Mouse (Mus musculus): ENCODE measurements around the gene Cxcr3. TPM values are rescaled to one million over a fixed set of nuclear protein-coding genes. Genes with fewer than 3 reads are reported as not detected.

The Cxcr3 gene
- polyA plus RNA-seq, 1 experiment from 2014 or later: 0.25 TPM

DNA sequence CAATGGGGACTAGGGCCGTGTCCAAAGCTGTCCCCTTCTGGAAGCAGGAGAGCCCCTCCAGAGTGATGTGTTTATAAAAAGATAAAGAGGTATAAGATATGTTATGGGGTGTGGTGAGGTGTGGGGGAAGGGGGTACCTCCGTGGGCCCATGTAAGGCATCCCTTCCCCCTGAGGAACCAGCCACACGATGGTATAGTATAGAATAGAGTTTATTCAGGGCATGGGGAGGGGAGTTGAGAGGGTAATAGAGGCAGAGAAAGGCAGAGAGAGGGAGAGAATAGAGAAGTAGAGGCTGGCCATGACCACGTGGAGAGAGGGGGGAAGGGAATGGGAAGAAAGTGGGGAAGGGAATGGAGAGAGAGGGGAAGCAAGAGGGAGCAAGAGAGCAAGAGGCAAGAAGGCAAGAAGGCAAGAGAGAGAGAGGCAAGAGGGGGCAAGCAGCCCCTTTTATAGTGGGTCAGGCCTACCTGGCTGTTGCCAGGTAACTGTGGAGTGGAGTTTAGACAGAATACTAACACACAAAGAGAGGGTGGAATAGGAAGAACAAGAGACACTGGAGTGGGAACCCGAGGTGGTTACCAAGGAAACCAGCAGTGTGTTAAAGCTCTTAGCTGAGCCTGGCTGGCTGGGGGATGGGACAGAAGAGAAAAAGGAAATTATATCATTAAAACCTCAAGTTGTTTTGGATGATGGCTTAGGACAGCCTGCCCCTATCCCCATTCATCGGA, 6.4 kb upstream of the Cxcr3 start:
- Histone ChIP-seq H3K9me3 (ENCODE audit: control insufficient read depth, low read length) (no peaks in the 10 kb centered on the region), H3K36me3 (ENCODE audit: control insufficient read depth, insufficient read depth, low read length) (no peaks in the 10 kb centered on the region), H3K4me2 (ENCODE audit: low read depth, low read length) (no peak overlapping the region), H3K4me1 (replicated peaks; ENCODE audit: control insufficient read depth, insufficient read depth, low read length) (no peaks in the 10 kb centered on the region), H3K27me3 (ENCODE audit: control insufficient read depth, insufficient read depth, low read depth, low read length) (no peaks in the 10 kb centered on the region; the same call in none of the 2 replicates), H3K27ac (ENCODE audit: low read length) (no peak overlapping the region), H3K9ac (ENCODE audit: low read length) (no peak overlapping the region), H3K4me3 (ENCODE audit: low read length) (no peak overlapping the region)
- 33% methylated on average over 6 of the region's 6 CpGs for WGBS
- peak; percentile 89 for ATAC-seq (ENCODE audit: low read depth)

DNA sequence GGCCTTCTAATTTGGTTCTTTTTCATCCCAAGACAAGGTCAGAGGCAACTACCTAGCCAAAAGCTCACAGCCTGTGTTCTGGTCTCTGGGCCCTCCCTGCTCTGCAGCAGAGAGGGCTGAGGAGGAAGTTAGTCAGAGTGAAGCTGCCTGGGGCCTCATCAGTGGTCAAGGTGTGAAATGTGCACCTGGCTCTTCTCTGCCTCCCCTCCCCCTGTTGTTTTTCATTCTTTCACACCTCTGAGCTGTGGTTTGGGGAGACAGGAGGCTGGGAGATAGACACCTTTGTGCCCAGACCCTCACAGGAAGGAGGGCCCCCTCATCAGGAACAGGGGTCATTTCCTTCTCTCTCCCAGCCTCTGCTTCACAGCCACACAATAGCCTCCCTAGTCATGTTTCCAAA, 3.1 kb upstream of the Cxcr3 start:
- Histone ChIP-seq H3K27ac (ENCODE audit: low read length) (no peak overlapping the region), H3K27me3 (ENCODE audit: control insufficient read depth, insufficient read depth, low read depth, low read length) (peaks cover 2% of the 10 kb centered on the region; the same call in 1 of the 2 replicates), H3K36me3 (ENCODE audit: control insufficient read depth, insufficient read depth, low read length) (no peaks in the 10 kb centered on the region), H3K4me1 (replicated peaks; ENCODE audit: control insufficient read depth, insufficient read depth, low read length) (peaks cover 3% of the 10 kb centered on the region; the same call in 1 of the 2 replicates), H3K4me3 (ENCODE audit: low read length) (no peak overlapping the region), H3K9me3 (ENCODE audit: control insufficient read depth, low read length) (no peaks in the 10 kb centered on the region), H3K9ac (ENCODE audit: low read length) (no peak overlapping the region), H3K4me2 (ENCODE audit: low read depth, low read length) (no peak overlapping the region)
- no peak for ATAC-seq (ENCODE audit: low read depth)

DNA sequence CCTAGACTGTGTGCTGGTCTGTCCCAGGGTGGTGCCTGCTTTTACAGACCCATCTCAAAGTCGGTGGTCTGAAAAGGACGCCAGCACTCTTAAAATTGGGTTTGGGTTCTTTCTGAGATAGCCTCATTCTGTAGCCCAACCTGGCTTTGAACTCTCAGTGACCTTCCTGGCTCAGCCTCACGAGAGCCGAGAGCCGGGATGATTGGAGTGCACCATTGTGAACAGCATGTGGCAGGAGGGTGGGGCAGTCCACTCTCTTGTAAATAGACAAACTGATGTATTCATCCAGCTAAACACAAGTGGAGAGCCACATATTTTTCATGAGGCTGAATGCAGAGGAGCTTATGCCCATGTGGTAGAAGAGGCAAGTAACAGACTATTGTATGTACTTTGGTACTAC, 912 bp upstream of the Cxcr3 start:
- Histone ChIP-seq H3K4me2 (ENCODE audit: low read depth, low read length) (no peak overlapping the region), H3K27me3 (ENCODE audit: control insufficient read depth, insufficient read depth, low read depth, low read length) (peaks cover 2% of the 10 kb centered on the region; the same call in 1 of the 2 replicates), H3K9me3 (ENCODE audit: control insufficient read depth, low read length) (no peaks in the 10 kb centered on the region), H3K4me1 (replicated peaks; ENCODE audit: control insufficient read depth, insufficient read depth, low read length) (peaks cover 3% of the 10 kb centered on the region; the same call in 1 of the 2 replicates), H3K36me3 (ENCODE audit: control insufficient read depth, insufficient read depth, low read length) (no peaks in the 10 kb centered on the region), H3K4me3 (ENCODE audit: low read length) (no peak overlapping the region), H3K9ac (ENCODE audit: low read length) (no peak overlapping the region), H3K27ac (ENCODE audit: low read length) (no peak overlapping the region)
- WGBS: 47% methylated on average over 5 of the region's 5 CpGs
- ATAC-seq (ENCODE audit: low read depth): no peak

DNA sequence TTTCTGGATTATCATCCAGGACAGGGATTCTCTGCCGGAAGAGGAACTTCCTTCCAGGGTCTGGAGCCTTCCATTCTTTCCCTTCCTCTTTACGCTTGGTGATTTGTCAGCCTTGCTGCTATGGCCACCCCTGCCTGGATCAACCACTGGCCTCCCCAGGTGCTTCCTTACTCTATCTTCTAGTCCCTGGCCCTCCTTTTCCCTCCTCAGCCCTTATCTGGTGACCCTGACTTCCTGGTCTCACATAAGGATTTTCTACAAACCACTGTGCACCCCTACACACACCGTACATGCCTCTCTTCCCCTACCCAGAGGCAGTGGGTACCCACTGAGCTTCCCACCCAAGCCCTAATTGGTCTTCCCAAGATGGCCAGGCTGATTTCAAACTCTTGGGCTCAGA, 781 bp downstream of the Cxcr3 start:
- Histone ChIP-seq H3K36me3 (ENCODE audit: control insufficient read depth, insufficient read depth, low read length) (no peaks in the 10 kb centered on the region), H3K27ac (ENCODE audit: low read length) (no peak overlapping the region), H3K4me2 (ENCODE audit: low read depth, low read length) (no peak overlapping the region), H3K4me3 (ENCODE audit: low read length) (no peak overlapping the region), H3K27me3 (ENCODE audit: control insufficient read depth, insufficient read depth, low read depth, low read length) (peaks cover 2% of the 10 kb centered on the region; the same call in 1 of the 2 replicates), H3K9me3 (ENCODE audit: control insufficient read depth, low read length) (no peaks in the 10 kb centered on the region), H3K9ac (ENCODE audit: low read length) (no peak overlapping the region), H3K4me1 (replicated peaks; ENCODE audit: control insufficient read depth, insufficient read depth, low read length) (peaks cover 3% of the 10 kb centered on the region; the same call in 1 of the 2 replicates)
- no peak for ATAC-seq (ENCODE audit: low read depth)
- WGBS: 82% methylated on average over 3 of the region's 3 CpGs

DNA sequence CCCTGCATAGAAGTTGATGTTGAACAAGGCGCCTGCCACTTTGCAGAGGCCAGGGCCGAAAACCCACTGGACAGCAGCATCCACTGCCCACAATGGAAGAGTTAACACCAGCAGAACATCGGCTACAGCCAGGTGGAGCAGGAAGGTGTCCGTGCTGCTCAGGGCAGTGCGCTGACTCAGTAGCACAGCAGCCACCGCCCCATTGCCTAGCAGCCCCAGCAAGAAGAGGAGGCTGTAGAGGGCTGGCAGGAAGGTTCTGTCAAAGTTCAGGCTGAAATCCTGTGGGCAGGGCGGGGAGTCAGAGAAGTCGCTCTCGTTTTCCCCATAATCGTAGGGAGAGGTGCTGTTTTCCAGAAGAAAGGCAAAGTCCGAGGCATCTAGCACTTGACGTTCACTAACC, 1.4 kb downstream of the Cxcr3 start:
- Histone ChIP-seq H3K9me3 (ENCODE audit: control insufficient read depth, low read length) (no peaks in the 10 kb centered on the region), H3K27ac (ENCODE audit: low read length) (no peak overlapping the region), H3K4me2 (ENCODE audit: low read depth, low read length) (no peak overlapping the region), H3K9ac (ENCODE audit: low read length) (no peak overlapping the region), H3K4me1 (replicated peaks; ENCODE audit: control insufficient read depth, insufficient read depth, low read length) (peaks cover 3% of the 10 kb centered on the region; the same call in 1 of the 2 replicates), H3K4me3 (ENCODE audit: low read length) (no peak overlapping the region), H3K36me3 (ENCODE audit: control insufficient read depth, insufficient read depth, low read length) (no peaks in the 10 kb centered on the region), H3K27me3 (ENCODE audit: control insufficient read depth, insufficient read depth, low read depth, low read length) (peaks cover 2% of the 10 kb centered on the region; the same call in 1 of the 2 replicates)
- no peak for ATAC-seq (ENCODE audit: low read depth)
- WGBS: 54% methylated on average over 12 of the region's 12 CpGs

DNA sequence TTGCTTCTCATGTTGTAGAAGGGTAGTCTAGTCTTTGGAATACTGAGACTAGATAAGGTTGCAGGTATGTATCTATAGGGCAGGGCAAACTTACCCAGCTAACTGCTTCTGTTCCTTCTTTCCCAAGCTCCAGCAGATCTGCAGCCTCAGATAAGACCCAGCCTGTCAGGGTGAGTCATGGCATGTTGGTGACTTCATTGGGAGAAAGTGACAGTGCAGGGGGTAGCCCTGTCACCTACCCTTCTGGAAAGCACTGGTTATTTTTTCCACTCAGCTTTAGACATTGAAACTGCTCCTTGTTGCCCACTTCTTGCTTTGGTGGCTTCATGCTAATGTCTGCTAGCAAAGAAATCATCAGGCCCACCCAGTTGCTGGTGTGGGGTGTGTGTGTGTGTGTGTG, 4.1 kb downstream of the Cxcr3 start:
- H3K4me3 ChIP-seq (ENCODE audit: low read length): no peak overlapping the region
- 0 out of 2 replicates have a peak, but pooled peaks cover 2% of the 10 kb centered on the region for H3K27me3 ChIP-seq (ENCODE audit: control insufficient read depth, insufficient read depth, low read depth, low read length)
- no peak for ATAC-seq (ENCODE audit: low read depth)
- peaks cover 3% of the 10 kb centered on the region; the same call in 1 of the 2 replicates for H3K4me1 ChIP-seq (replicated peaks; ENCODE audit: control insufficient read depth, insufficient read depth, low read length)
- no peak overlapping the region for H3K27ac ChIP-seq (ENCODE audit: low read length)
- no peak overlapping the region for H3K4me2 ChIP-seq (ENCODE audit: low read depth, low read length)
- no peaks in the 10 kb centered on the region for H3K36me3 ChIP-seq (ENCODE audit: control insufficient read depth, insufficient read depth, low read length)
- H3K9ac ChIP-seq (ENCODE audit: low read length): no peak overlapping the region
- H3K9me3 ChIP-seq (ENCODE audit: control insufficient read depth, low read length): no peaks in the 10 kb centered on the region

DNA sequence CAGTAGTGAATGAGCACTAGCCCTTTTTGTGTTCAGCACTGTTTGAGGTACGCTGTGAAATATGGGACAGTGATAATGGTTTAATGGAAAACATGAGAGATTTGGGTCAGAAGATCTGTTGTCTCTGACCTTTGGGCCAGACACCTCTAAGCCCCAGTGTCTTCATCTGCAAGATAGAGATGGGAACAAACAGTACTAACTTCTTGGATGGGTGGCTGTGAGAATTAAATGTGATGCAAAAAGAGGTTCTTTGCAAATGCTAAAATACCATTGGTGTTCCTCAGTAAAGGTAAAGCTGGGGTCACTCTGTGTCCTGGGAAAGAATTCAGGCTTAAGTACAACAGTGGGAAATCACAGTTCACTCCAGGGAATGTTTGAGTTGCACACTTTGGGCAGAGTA, 13.7 kb downstream of the Cxcr3 start:
- no peaks in the 10 kb centered on the region for H3K4me1 ChIP-seq (replicated peaks; ENCODE audit: control insufficient read depth, insufficient read depth, low read length)
- no peak overlapping the region for H3K4me2 ChIP-seq (ENCODE audit: low read depth, low read length)
- H3K27me3 ChIP-seq (ENCODE audit: control insufficient read depth, insufficient read depth, low read depth, low read length): peaks cover 2% of the 10 kb centered on the region; the same call in 1 of the 2 replicates
- H3K9me3 ChIP-seq (ENCODE audit: control insufficient read depth, low read length): no peaks in the 10 kb centered on the region
- WGBS: 66% methylated on average over 1 of the region's 1 CpGs
- H3K36me3 ChIP-seq (ENCODE audit: control insufficient read depth, insufficient read depth, low read length): no peaks in the 10 kb centered on the region
- ATAC-seq (ENCODE audit: low read depth): no peak
- H3K27ac ChIP-seq (ENCODE audit: low read length): no peak overlapping the region
- no peak overlapping the region for H3K9ac ChIP-seq (ENCODE audit: low read length)
- H3K4me3 ChIP-seq (ENCODE audit: low read length): no peak overlapping the region

DNA sequence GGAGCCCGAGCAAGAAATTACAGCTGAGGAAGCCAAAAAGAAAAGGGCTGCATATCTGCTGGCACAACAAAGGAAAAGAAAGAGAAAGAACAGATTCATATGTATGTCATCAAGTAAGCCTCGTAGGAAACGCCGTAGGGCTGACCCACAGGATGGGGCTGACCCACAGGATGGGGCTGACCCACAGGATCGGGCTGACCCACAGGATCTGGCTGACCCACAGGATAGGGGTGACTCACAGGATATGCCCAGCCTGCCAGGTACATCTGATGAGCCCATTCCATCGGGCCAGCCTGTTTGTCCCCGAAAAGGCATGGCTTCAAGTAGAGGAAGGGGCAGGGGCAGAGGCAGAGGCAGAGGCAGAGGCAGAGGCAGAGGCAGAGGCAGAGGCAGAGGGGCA, 29.0 kb downstream of the Cxcr3 start:
- Histone ChIP-seq H3K27me3 (ENCODE audit: control insufficient read depth, insufficient read depth, low read depth, low read length) (peaks cover 4% of the 10 kb centered on the region; the same call in 1 of the 2 replicates), H3K9me3 (ENCODE audit: control insufficient read depth, low read length) (no peaks in the 10 kb centered on the region), H3K4me1 (replicated peaks; ENCODE audit: control insufficient read depth, insufficient read depth, low read length) (no peaks in the 10 kb centered on the region), H3K27ac (ENCODE audit: low read length) (no peak overlapping the region), H3K36me3 (ENCODE audit: control insufficient read depth, insufficient read depth, low read length) (no peaks in the 10 kb centered on the region), H3K4me3 (ENCODE audit: low read length) (no peak overlapping the region), H3K9ac (ENCODE audit: low read length) (no peak overlapping the region), H3K4me2 (ENCODE audit: low read depth, low read length) (no peak overlapping the region)
- WGBS: 68% methylated on average over 7 of the region's 7 CpGs
- no peak for ATAC-seq (ENCODE audit: low read depth)

DNA sequence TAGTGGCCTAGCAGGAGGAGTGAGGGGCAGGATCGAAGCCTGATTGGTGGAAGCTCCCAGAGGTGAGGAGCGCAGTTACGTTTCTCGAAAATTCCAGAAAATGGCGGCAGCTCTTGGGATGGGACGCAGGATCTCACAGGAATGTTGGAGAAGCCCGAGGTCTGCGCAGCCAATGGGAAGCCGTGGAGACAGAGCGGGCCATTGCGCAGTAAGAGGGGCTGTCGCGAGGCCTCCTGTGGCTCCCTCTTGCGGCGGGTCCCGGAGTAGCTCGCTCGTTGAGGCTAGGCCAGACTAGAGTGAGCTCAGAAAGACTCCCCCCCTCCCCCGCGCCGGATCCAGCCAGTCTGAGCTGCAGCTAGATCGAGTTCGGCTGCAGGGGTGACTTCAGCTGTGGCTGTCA, 35.8 kb downstream of the Cxcr3 start:
- H3K4me3 ChIP-seq (ENCODE audit: low read length): no peak overlapping the region
- WGBS: 56% methylated on average over 23 of the region's 23 CpGs
- no peaks in the 10 kb centered on the region for H3K36me3 ChIP-seq (ENCODE audit: control insufficient read depth, insufficient read depth, low read length)
- no peak overlapping the region for H3K9ac ChIP-seq (ENCODE audit: low read length)
- H3K4me2 ChIP-seq (ENCODE audit: low read depth, low read length): no peak overlapping the region
- H3K27me3 ChIP-seq (ENCODE audit: control insufficient read depth, insufficient read depth, low read depth, low read length): 0 out of 2 replicates have a peak, but pooled peaks cover under 1% of the 10 kb centered on the region
- no peaks in the 10 kb centered on the region for H3K4me1 ChIP-seq (replicated peaks; ENCODE audit: control insufficient read depth, insufficient read depth, low read length)
- H3K9me3 ChIP-seq (ENCODE audit: control insufficient read depth, low read length): peaks cover 24% of the 10 kb centered on the region
- ATAC-seq (ENCODE audit: low read depth): no peak
- no peak overlapping the region for H3K27ac ChIP-seq (ENCODE audit: low read length)
